Mouse (Mus musculus): ENCODE results near the gene Ttc23. TPM values are rescaled to one million over a fixed set of nuclear protein-coding genes. Genes with fewer than 3 reads are reported as not detected.

The Ttc23 gene
- polyA plus RNA-seq, 1 experiment, result 5.3 TPM

DNA sequence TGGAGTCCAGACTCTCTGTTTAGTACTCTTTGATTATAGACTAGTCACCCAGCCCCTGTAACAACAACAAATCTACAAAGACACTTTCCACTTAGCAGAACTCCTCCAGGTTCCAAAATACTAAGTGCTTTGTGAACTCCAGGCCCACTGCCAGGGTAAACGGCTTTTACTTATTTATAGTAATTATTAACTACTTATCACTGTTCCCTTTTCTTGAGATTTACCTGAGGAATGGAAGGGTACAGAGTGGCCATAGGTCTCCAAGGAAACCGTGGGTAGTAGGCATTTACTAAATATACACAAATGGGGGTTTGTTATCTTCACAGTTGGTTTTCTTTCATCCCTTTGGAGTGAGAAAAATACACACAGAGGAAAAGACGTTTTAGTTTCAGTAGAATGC, 41.1 kb downstream of the Ttc23 start:
- 64% methylated on average over 3 of the region's 3 CpGs for WGBS
- DNase-seq, result no peak
- TF ChIP-seq CTCF (IDR thresholded peaks at IDR 0.05; ENCODE audit: borderline replicate concordance, insufficient read depth, low read depth, low read length), result no peak
- TF ChIP-seq POLR2A (IDR thresholded peaks at IDR 0.05; ENCODE audit: borderline replicate concordance, insufficient read depth, low read length), result no peak
- H3K4me3 ChIP-seq (replicated peaks; ENCODE audit: insufficient read depth, low read depth, low read length), result no peak overlapping the region
- no peak overlapping the region for H3K27ac ChIP-seq (ENCODE audit: insufficient read depth, low read length)
- H3K4me1 ChIP-seq (ENCODE audit: control insufficient read depth, insufficient read depth, low read length), result no peaks in the 10 kb centered on the region
- H3K27me3 ChIP-seq (ENCODE audit: control insufficient read depth, insufficient read depth, low read length), result no peaks in the 10 kb centered on the region

DNA sequence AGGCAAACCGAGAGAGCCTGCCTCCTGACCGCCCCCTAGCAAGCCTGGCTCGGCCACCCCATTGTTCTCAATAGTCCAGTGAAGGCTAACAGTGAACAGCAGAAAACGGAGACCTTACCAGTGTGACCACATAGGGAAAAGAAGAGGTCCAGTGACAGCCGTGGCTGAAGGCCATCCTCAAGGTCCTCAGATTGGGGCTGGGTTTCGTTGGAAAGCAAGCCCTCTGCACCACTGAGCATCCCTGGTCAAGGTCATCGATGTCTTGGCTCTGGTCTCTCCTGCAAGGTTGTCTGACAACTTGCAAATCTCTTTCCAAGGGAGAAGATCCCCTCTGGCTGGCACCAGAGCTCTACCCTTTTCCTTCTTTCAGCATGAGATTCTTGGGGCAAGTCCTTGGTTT, 42.6 kb downstream of the Ttc23 start:
- WGBS, result 76% methylated on average over 7 of the region's 7 CpGs
- no peak overlapping the region for H3K27ac ChIP-seq (ENCODE audit: insufficient read depth, low read length)
- no peak for DNase-seq
- H3K27me3 ChIP-seq (ENCODE audit: control insufficient read depth, insufficient read depth, low read length), result no peaks in the 10 kb centered on the region
- H3K4me3 ChIP-seq (replicated peaks; ENCODE audit: insufficient read depth, low read depth, low read length), result no peak overlapping the region
- H3K4me1 ChIP-seq (ENCODE audit: control insufficient read depth, insufficient read depth, low read length), result no peaks in the 10 kb centered on the region
- TF ChIP-seq CTCF (IDR thresholded peaks at IDR 0.05; ENCODE audit: borderline replicate concordance, insufficient read depth, low read depth, low read length) (no peak), POLR2A (IDR thresholded peaks at IDR 0.05; ENCODE audit: borderline replicate concordance, insufficient read depth, low read length) (no peak)

DNA sequence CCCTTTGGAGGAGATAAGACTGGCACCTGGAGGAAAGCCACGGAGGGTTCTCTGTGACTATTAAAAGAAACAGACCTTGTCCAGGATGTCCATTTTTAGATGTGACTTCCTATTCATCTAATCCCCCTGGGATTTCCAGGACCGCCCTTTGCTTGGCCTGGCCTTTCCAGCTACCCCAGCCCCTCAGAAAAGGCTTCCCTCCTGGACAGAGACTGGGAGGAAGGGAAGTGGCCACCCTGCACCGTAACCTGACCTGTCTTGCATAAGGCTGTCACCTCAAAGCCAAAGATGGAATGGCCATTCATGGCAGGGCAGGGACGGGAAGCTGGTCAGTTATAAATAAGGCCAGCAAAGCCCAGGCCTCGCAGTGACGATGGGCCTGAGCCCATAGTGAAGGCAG, 43.8 kb downstream of the Ttc23 start:
- TF ChIP-seq POLR2A (IDR thresholded peaks at IDR 0.05; ENCODE audit: borderline replicate concordance, insufficient read depth, low read length), result no peak
- no peak for TF ChIP-seq CTCF (IDR thresholded peaks at IDR 0.05; ENCODE audit: borderline replicate concordance, insufficient read depth, low read depth, low read length)
- 81% methylated on average over 6 of the region's 6 CpGs for WGBS

DNA sequence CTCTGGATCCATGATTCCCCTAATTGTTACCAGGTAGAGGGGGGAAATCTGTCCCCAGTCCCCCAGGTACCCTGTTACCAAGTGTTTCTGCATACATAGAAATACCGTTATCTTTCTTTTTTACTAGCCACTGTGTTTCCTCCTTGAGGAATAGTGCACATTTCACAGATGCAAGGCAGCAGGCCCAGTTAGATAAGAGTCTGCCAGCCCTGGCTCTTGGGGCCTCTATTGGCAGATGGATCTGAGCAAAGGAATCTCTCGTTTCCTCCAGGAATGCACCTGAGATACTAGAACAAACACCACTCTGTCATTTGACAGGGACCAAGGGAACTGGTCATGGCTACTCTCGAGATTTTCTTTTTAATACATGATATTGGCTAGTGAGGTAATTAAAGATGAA, 44.9 kb downstream of the Ttc23 start:
- 68% methylated on average over 3 of the region's 3 CpGs for WGBS

More for the DNA sequence above, 43.8 kb downstream of the Ttc23 start:
- no peak overlapping the region for H3K4me3 ChIP-seq (replicated peaks; ENCODE audit: insufficient read depth, low read depth, low read length)
- DNase-seq, result no peak
- no peaks in the 10 kb centered on the region for H3K27me3 ChIP-seq (ENCODE audit: control insufficient read depth, insufficient read depth, low read length)
- no peaks in the 10 kb centered on the region for H3K4me1 ChIP-seq (ENCODE audit: control insufficient read depth, insufficient read depth, low read length)
- H3K27ac ChIP-seq (ENCODE audit: insufficient read depth, low read length), result no peak overlapping the region

DNA sequence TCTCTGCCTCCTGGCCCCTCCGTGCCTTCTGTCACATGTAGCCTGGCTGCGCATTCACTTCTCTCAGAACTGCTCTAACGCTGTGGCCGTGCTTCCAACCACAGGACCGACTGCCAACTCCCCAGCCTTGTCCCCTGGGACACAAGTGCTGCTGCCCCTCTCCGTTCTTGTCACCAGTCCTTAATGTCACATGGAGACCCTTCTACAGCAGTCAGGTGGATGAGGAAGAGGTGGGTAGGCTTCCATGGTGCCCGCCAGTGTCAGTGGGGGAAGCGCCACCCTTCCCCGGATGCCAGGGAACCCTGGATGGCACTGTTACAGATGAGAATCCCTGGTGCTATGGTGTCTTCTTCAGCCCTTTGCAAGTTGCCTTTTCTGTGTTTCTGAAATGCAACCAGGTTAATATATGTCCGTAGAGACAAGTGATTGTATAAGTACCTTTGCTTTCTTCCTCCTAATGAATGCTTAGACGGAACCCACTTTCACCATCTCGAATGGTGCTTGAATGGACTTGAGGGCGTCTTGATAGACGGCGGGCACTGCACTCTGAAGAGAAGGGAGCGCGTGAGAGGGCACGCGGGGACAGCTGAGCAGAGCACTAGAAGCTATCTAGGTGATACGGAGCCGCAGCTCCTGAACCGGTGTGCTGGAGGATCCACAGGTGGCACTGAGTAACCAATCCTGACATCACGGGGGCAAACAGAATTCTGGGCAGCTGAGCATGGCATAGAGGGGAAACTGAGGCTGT, 45.8 kb downstream of the Ttc23 start:
- Histone ChIP-seq H3K27ac (ENCODE audit: insufficient read depth, low read length) (no peak overlapping the region), H3K27me3 (ENCODE audit: control insufficient read depth, insufficient read depth, low read length) (no peaks in the 10 kb centered on the region), H3K4me3 (replicated peaks; ENCODE audit: insufficient read depth, low read depth, low read length) (no peak overlapping the region), H3K4me1 (ENCODE audit: control insufficient read depth, insufficient read depth, low read length) (no peaks in the 10 kb centered on the region)
- TF ChIP-seq CTCF (IDR thresholded peaks at IDR 0.05; ENCODE audit: borderline replicate concordance, insufficient read depth, low read depth, low read length), result no peak
- no peak for TF ChIP-seq POLR2A (IDR thresholded peaks at IDR 0.05; ENCODE audit: borderline replicate concordance, insufficient read depth, low read length)
- WGBS, result 74% methylated on average over 23 of the region's 23 CpGs
- no peak for DNase-seq

More for the DNA sequence above, 44.9 kb downstream of the Ttc23 start:
- DNase-seq, result no peak
- TF ChIP-seq POLR2A (IDR thresholded peaks at IDR 0.05; ENCODE audit: borderline replicate concordance, insufficient read depth, low read length) (no peak), CTCF (IDR thresholded peaks at IDR 0.05; ENCODE audit: borderline replicate concordance, insufficient read depth, low read depth, low read length) (no peak)
- Histone ChIP-seq H3K27ac (ENCODE audit: insufficient read depth, low read length) (no peak overlapping the region), H3K27me3 (ENCODE audit: control insufficient read depth, insufficient read depth, low read length) (no peaks in the 10 kb centered on the region), H3K4me3 (replicated peaks; ENCODE audit: insufficient read depth, low read depth, low read length) (no peak overlapping the region), H3K4me1 (ENCODE audit: control insufficient read depth, insufficient read depth, low read length) (no peaks in the 10 kb centered on the region)

DNA sequence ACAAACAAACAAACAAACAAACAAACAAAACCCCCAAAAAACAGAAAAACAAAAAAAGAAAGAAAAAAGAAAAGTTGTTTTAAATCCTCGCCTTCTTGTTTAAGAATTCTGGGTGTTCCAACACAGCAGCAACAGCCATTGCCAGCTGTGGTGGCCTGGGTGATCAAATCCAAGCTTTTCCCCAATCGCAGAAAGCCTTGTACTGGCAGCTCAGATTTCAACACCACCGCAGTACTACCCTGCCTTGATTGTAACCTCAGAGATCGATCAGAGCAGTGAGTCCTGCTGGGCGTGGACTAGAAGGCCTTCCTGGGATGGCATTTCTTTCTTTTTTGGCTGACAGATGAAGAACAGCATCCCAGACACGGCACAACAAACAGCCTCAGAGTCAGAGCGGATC, 48.7 kb downstream of the Ttc23 start:
- no peak for DNase-seq
- H3K27me3 ChIP-seq (ENCODE audit: control insufficient read depth, insufficient read depth, low read length), result no peaks in the 10 kb centered on the region
- TF ChIP-seq POLR2A (IDR thresholded peaks at IDR 0.05; ENCODE audit: borderline replicate concordance, insufficient read depth, low read length), result no peak
- no peak for TF ChIP-seq CTCF (IDR thresholded peaks at IDR 0.05; ENCODE audit: borderline replicate concordance, insufficient read depth, low read depth, low read length)
- 91% methylated on average over 7 of the region's 7 CpGs for WGBS
- H3K4me1 ChIP-seq (ENCODE audit: control insufficient read depth, insufficient read depth, low read length), result no peaks in the 10 kb centered on the region
- H3K27ac ChIP-seq (ENCODE audit: insufficient read depth, low read length), result no peak overlapping the region
- no peak overlapping the region for H3K4me3 ChIP-seq (replicated peaks; ENCODE audit: insufficient read depth, low read depth, low read length)

DNA sequence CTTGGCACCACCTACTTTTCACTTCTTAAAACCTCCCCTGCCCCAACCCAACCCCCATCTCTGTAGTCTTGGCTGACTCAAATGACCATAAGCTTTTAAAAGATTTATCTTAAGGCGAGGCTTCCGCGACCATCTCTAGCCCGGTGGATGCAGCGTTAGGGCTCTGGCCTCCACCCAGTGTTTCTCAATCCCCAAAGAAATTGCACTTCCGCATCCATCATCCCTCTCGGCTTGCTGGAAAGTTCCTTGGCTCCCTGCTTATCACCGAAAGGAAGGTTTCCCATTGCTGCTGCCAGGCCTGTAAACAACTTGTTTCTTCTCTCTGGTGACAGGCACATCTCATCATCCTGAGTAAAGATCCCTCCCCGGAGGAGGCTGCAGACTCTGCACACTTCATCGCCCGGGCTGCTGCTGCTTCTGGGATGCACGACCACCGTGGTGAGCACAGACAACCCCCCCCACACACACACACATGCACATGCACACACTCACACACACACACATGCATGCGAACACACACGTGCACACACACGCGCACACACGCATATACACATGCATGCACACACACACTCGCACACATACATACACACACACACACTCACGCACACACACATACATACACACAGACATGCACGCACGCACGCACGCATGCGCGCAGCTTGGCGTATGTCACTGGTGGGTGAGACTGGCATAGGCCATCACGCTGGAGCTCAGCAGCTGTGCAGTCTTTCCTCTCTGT, 50.9 kb downstream of the Ttc23 start:
- Histone ChIP-seq H3K27ac (ENCODE audit: insufficient read depth, low read length) (no peak overlapping the region), H3K4me3 (replicated peaks; ENCODE audit: insufficient read depth, low read depth, low read length) (no peak overlapping the region), H3K4me1 (ENCODE audit: control insufficient read depth, insufficient read depth, low read length) (no peaks in the 10 kb centered on the region), H3K27me3 (ENCODE audit: control insufficient read depth, insufficient read depth, low read length) (no peaks in the 10 kb centered on the region)
- 88% methylated on average over 28 of the region's 28 CpGs for WGBS
- DNase-seq, result no peak
- TF ChIP-seq CTCF (IDR thresholded peaks at IDR 0.05; ENCODE audit: borderline replicate concordance, insufficient read depth, low read depth, low read length) (no peak), POLR2A (IDR thresholded peaks at IDR 0.05; ENCODE audit: borderline replicate concordance, insufficient read depth, low read length) (no peak)

DNA sequence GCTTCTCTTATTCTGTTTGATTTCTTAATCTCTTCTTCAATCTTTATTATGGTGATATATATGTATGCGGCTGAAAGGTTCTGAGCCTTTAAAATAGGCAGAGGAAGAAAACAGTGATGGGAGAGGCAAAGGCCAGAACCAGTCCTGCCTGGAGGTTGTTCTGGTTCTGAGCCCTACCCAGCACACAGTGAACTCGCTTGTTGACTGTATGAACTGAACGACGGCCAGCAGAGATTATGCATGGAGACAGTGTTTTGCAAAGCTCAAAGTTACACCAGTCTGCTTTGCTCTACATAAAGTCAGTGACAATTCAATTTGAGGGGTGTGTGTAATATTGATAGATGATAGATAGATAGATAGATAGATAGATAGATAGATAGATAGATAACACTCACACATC, 52.1 kb downstream of the Ttc23 start:
- Histone ChIP-seq H3K27me3 (ENCODE audit: control insufficient read depth, insufficient read depth, low read length) (no peaks in the 10 kb centered on the region), H3K27ac (ENCODE audit: insufficient read depth, low read length) (no peak overlapping the region), H3K4me1 (ENCODE audit: control insufficient read depth, insufficient read depth, low read length) (no peaks in the 10 kb centered on the region), H3K4me3 (replicated peaks; ENCODE audit: insufficient read depth, low read depth, low read length) (no peak overlapping the region)
- 89% methylated on average over 4 of the region's 4 CpGs for WGBS
- TF ChIP-seq POLR2A (IDR thresholded peaks at IDR 0.05; ENCODE audit: borderline replicate concordance, insufficient read depth, low read length) (no peak), CTCF (IDR thresholded peaks at IDR 0.05; ENCODE audit: borderline replicate concordance, insufficient read depth, low read depth, low read length) (no peak)
- DNase-seq, result no peak
